Mouse (Mus musculus) forebrain, embryonic 12.5 days (tissue): Measurements from ENCODE around the gene Hist1h2ah. TPM values are rescaled to one million over a fixed set of nuclear protein-coding genes. Genes with fewer than 3 reads are reported as not detected.
"Not testable (repeated sequence)": the region's sequence is repeated elsewhere in the genome, so short reads cannot be mapped to it uniquely, and the experiment has no call there.

ENCODE experiments used
- ATAC-seq: fragments of 200-750 bp; cut with Nextera tagmentation; 2 replicates; pipeline ENCODE4 v1.8.0; 2017; ENCODE audit warnings: moderate TSS enrichment; ENCODE audit not compliant: low FRiP score
- H3K27ac ChIP-seq: fragments of 300-500 bp; sonication (generic); 2 replicates; pipeline ENCODE4 v1.5.1; 2016; ENCODE audit warnings: mild to moderate bottlenecking
- H3K27me3 ChIP-seq: fragments of 300-500 bp; sonication (generic); 2 replicates; pipeline ENCODE4 v1.6.1; 2016; ENCODE audit warnings: mild to moderate bottlenecking
- H3K36me3 ChIP-seq: fragments of 300-500 bp; sonication (generic); replicated peaks from 2 replicates; pipeline ENCODE4 v1.6.1; 2016; ENCODE audit warnings: mild to moderate bottlenecking
- H3K4me1 ChIP-seq: fragments of 300-500 bp; sonication (generic); 2 replicates; pipeline ENCODE4 v1.6.1; 2016
- H3K4me2 ChIP-seq: fragments of 300-500 bp; sonication (generic); 2 replicates; pipeline ENCODE4 v1.6.1; 2016; ENCODE audit warnings: mild to moderate bottlenecking, moderate library complexity
- H3K4me3 ChIP-seq: fragments of 300-500 bp; sonication (generic); replicated peaks from 2 replicates; pipeline ENCODE4 v1.5.1; 2016; ENCODE audit warnings: mild to moderate bottlenecking
- H3K9ac ChIP-seq: fragments of 300-500 bp; sonication (generic); 2 replicates; pipeline ENCODE4 v1.6.1; 2016; ENCODE audit warnings: mild to moderate bottlenecking
- H3K9me3 ChIP-seq: fragments of 300-500 bp; sonication (generic); 2 replicates; pipeline ENCODE4 v1.6.1; 2016
- WGBS: fragments of 180-500 bp; shearing (Covaris S2); methylation state at CpG from one replicate; pipeline ENCODE4 v1.1.7; 2016; 5-methylcytosine and 5-hydroxymethylcytosine counted together
- polyA plus RNA-seq: library from polyadenylated mRNA; unstranded; fragments of >200 nt; fragmentation: Nextera tagmentation; extraction: Ambion mirVana; gene quantifications from 2 replicates; pipeline ENCODE4 v1.2.1, GENCODE M21; 2016

The Hist1h2ah gene
- polyA plus RNA-seq, 1 experiment from 2014 or later = 22.0 TPM

- Histone ChIP-seq H3K4me1 (peaks cover 18% of the 10 kb centered on the region), H3K4me3 (peak overlapping the region; percentile 42), H3K4me2 (peak overlapping the region; percentile 60), H3K27me3 (no peaks in the 10 kb centered on the region), H3K9me3 (no peaks in the 10 kb centered on the region), H3K9ac (peak overlapping the region; percentile 60), H3K36me3 (no peaks in the 10 kb centered on the region), H3K27ac (peak overlapping the region; percentile 90)
- ATAC-seq = peak; percentile 18
- whole genome bisulfite sequencing = 3% methylated on average over 14 of the region's 14 CpGs
Measured at GRCm38 (mm10) chr13:22043503-22044431, 8.4 kb upstream of the Hist1h2ah start.

DNA sequence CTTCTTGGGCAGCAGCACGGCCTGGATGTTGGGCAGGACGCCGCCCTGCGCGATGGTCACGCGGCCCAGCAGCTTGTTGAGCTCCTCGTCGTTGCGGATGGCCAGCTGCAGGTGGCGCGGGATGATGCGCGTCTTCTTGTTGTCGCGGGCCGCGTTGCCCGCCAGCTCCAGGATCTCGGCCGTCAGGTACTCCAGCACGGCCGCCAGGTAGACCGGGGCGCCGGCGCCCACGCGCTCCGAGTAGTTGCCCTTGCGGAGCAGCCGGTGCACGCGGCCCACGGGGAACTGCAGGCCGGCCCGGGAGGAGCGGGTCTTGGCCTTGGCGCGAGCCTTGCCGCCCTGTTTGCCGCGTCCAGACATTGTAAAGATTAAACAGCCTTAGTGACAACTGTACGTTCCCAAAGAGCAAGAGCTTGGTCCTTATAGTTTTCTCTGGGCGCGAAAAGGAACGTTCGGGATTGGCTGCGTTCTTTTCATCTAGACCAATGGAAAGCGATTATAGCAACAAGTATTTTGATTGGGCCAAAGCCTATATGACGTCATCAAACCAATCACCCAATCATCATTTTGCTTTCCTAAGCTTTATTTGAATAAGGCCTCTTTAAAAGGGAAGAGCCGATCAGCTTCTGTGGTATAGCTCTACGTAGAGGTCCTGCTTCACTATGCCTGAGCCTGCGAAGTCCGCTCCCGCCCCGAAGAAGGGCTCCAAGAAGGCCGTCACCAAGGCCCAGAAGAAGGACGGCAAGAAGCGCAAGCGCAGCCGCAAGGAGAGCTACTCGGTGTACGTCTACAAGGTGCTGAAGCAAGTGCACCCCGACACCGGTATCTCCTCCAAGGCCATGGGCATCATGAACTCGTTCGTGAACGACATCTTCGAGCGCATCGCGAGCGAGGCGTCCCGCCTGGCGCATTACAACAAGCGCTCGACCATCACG is 7.5 kb upstream of the Hist1h2ah start, which contains the start of the genes Hist1h2ag and Hist1h2bj:
Gene Hist1h2ag (minus strand): TSS at position 377 of the 935 bp plus-strand sequence.
Gene Hist1h2bj (plus strand): TSS at position 647 of the 935 bp plus-strand sequence.
- Histone ChIP-seq H3K4me2 (peak within 1 kb of the TSS; percentile 77), H3K4me3 (peak within 1 kb of the TSS; percentile 42), H3K27ac (peak within 1 kb of the TSS; percentile 97), H3K9ac (peak within 1 kb of the TSS; percentile 65), H3K4me1 (peaks cover 18% of the 10 kb centered on the region)
- not testable (repeated sequence) for H3K27me3 ChIP-seq, H3K9me3 ChIP-seq, H3K36me3 ChIP-seq
- ATAC-seq = peak; percentile 93
- under 1% methylated on average over 51 of the region's 80 CpGs for WGBS

- Histone ChIP-seq H3K4me2 (peak overlapping the region; percentile 77), H3K4me3 (peak overlapping the region; percentile 40), H3K4me1 (peaks cover 19% of the 10 kb centered on the region), H3K9ac (peak overlapping the region; percentile 65), H3K36me3 (no peaks in the 10 kb centered on the region), H3K27ac (peak overlapping the region; percentile 97), H3K9me3 (no peaks in the 10 kb centered on the region), H3K27me3 (no peaks in the 10 kb centered on the region)
- ATAC-seq = no peak
- 2% methylated on average over 13 of the region's 13 CpGs for WGBS
Measured at GRCm38 (mm10) chr13:22041651-22042567, 6.5 kb upstream of the Hist1h2ah start.

DNA sequence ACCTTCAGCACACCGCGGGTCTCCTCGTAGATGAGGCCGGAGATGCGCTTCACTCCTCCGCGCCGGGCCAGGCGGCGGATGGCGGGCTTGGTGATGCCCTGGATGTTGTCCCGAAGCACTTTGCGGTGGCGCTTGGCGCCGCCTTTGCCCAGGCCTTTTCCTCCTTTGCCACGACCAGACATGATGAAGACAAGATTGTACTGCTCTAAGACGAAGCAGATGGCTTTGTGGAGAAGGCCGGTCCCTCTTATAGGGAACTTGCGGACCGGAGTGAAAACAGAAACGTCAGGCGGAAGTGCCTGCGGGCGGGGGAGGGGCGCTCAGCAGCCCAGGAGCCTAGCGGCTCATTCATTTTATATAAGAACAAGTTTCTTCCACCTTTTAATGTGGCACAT is 5.8 kb upstream of the Hist1h2ah start, which contains the start of gene Hist1h4i:
Gene Hist1h4i (minus strand): TSS at position 221 of the 395 bp plus-strand sequence.
- 0% methylated on average over 27 of the region's 27 CpGs for WGBS
- Histone ChIP-seq H3K4me1 (peaks cover 26% of the 10 kb centered on the region), H3K4me3 (peak within 1 kb of the TSS; percentile 48), H3K4me2 (peak within 1 kb of the TSS; percentile 77), H3K27ac (peak within 1 kb of the TSS; percentile 97), H3K9ac (peak within 1 kb of the TSS; percentile 72)
- H3K27me3 ChIP-seq, H3K36me3 ChIP-seq, H3K9me3 ChIP-seq: not testable (repeated sequence)
- ATAC-seq = peak; percentile 70

GRCm38 (mm10) chr13:22040464-22041141 is 5.2 kb upstream of the Hist1h2ah start:
- H3K4me2 ChIP-seq = peak overlapping the region; percentile 77
- no peaks in the 10 kb centered on the region for H3K9me3 ChIP-seq
- H3K4me1 ChIP-seq = peaks cover 27% of the 10 kb centered on the region
- ATAC-seq = peak; percentile 15
- WGBS = 1% methylated on average over 24 of the region's 24 CpGs
- H3K27ac ChIP-seq = peak overlapping the region; percentile 97
- no peaks in the 10 kb centered on the region for H3K27me3 ChIP-seq
- peak overlapping the region; percentile 48 for H3K4me3 ChIP-seq
- peak overlapping the region; percentile 72 for H3K9ac ChIP-seq
- no peaks in the 10 kb centered on the region for H3K36me3 ChIP-seq

DNA sequence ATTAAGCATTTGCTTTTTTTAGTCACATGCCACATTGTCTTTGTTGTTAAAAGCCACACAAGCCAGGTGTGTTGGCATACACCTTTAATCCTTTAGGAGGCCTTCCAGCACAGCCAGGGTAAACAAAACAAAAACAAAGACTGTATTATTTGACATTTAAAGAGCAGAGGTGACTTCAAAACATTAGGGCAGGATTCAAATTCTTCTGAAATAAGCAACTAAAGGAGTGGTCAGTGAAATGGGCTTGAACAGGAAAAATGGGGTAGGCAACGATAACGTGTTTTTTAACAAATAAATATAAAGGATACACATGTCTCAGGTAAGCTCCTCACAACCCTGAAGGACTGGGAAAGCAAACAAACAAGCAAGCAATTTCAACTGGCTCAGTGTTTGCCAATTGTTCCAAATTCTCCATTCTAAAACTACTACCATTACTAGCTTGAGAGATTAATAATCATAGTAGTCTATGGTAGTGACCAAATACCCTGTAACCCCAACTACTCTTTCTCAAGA is 4.6 kb upstream of the Hist1h2ah start:
- Histone ChIP-seq H3K27me3 (no peaks in the 10 kb centered on the region), H3K9ac (peak overlapping the region; percentile 72), H3K36me3 (no peaks in the 10 kb centered on the region), H3K4me2 (peak overlapping the region; percentile 77), H3K9me3 (no peaks in the 10 kb centered on the region), H3K4me3 (peak overlapping the region; percentile 48), H3K27ac (peak overlapping the region; percentile 97), H3K4me1 (peaks cover 27% of the 10 kb centered on the region)
- 15% methylated on average over 2 of the region's 2 CpGs for WGBS
- ATAC-seq = no peak

GRCm38 (mm10) chr13:22039364-22039763 is 4.0 kb upstream of the Hist1h2ah start:
- H3K4me3 ChIP-seq = no peak overlapping the region
- peaks cover 33% of the 10 kb centered on the region for H3K4me1 ChIP-seq
- H3K9ac ChIP-seq = no peak overlapping the region
- no peaks in the 10 kb centered on the region for H3K36me3 ChIP-seq
- no peaks in the 10 kb centered on the region for H3K27me3 ChIP-seq
- 66% methylated on average over 5 of the region's 5 CpGs for WGBS
- peak overlapping the region; percentile 77; the same call in 1 of the 2 replicates for H3K4me2 ChIP-seq
- no peaks in the 10 kb centered on the region for H3K9me3 ChIP-seq
- peak overlapping the region; percentile 97 for H3K27ac ChIP-seq
- no peak for ATAC-seq

GRCm38 (mm10) chr13:22037415-22037814 is 2.0 kb upstream of the Hist1h2ah start:
- H3K4me2 ChIP-seq = no peak overlapping the region
- peaks cover 37% of the 10 kb centered on the region for H3K4me1 ChIP-seq
- H3K9me3 ChIP-seq = no peaks in the 10 kb centered on the region
- H3K27ac ChIP-seq = peak overlapping the region; percentile 96
- H3K9ac ChIP-seq = no peak overlapping the region
- H3K27me3 ChIP-seq = no peaks in the 10 kb centered on the region
- WGBS = 74% methylated on average over 2 of the region's 2 CpGs
- H3K4me3 ChIP-seq = no peak overlapping the region
- no peak for ATAC-seq
- no peaks in the 10 kb centered on the region for H3K36me3 ChIP-seq

DNA sequence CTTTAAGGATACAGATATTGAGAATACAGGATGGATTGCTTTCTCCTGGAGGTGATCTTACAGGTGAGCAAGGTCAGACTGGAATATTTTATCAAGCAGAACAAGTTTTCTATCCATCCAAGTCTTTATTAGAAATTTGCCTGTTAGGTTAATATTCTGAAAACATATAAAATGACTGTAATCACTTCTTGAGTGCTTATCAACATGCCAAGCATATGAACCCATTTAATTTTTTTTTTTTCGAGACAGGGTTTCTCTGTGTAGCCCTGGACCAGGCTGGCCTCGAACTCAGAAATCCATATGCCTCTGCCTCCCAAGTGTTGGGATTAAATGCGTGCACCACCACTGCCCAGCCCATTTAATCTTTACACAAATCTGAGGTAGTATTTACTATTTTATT is 1.6 kb upstream of the Hist1h2ah start:
- ATAC-seq = no peak
- peaks cover 33% of the 10 kb centered on the region for H3K4me1 ChIP-seq
- 59% methylated on average over 3 of the region's 3 CpGs for WGBS
- H3K36me3 ChIP-seq = no peaks in the 10 kb centered on the region
- H3K9me3 ChIP-seq = no peaks in the 10 kb centered on the region
- H3K9ac ChIP-seq = peak overlapping the region; percentile 64
- H3K27me3 ChIP-seq = no peaks in the 10 kb centered on the region
- peak overlapping the region; percentile 67 for H3K4me2 ChIP-seq
- peak overlapping the region; percentile 40 for H3K4me3 ChIP-seq
- peak overlapping the region; percentile 96 for H3K27ac ChIP-seq

DNA sequence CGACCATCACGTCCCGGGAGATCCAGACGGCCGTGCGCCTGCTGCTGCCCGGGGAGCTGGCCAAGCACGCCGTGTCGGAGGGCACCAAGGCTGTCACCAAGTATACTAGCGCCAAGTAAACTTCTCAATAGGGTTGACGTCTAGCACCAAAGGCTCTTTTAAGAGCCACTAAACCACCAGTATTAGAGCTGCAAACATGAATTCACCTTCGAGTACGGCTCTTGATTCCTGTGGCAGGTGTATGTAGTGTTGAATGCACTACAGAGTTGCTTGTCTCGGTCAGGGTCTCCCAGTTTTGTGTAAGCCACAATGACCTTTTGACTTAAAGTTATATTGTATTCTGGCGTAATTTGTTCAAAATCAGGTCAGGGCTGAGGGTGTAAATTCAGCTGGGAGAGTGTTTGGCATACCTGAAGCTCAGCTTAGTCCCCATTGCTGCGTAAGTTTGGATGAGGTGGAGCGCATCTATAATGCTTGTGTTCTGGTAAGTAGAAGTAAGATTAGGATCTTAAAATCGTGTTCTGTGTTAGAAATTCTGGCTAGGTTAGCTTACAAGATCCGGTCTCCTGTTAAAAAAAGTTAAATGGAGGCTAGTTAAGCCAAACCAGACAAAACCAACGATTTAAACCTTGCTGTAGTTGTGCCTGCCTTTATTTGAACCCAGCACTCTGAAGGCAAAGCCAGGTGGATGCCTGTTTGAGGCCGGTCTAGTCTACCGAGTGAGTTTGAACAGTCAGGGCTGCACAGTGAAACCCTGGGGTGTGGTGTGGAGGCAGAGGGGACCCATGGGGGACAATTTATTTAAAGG is 985 bp upstream of the Hist1h2ah start:
- Histone ChIP-seq H3K4me2 (peak overlapping the region; percentile 67), H3K9ac (peak overlapping the region; percentile 64), H3K27ac (peak overlapping the region; percentile 96), H3K4me1 (peaks cover 32% of the 10 kb centered on the region), H3K27me3 (no peaks in the 10 kb centered on the region), H3K36me3 (no peaks in the 10 kb centered on the region), H3K9me3 (no peaks in the 10 kb centered on the region), H3K4me3 (peak overlapping the region; percentile 40)
- peak; percentile 15 for ATAC-seq
- 1% methylated on average over 21 of the region's 23 CpGs for WGBS
